9 mouse cellular contexts compared by ENCODE assay signal in genomic region chr6:84058671-84059141, GRCm38 (mm10). TPM values are rescaled to one million over a fixed set of nuclear protein-coding genes. Genes with fewer than 3 reads are reported as not detected.
A peak's percentile ranks its signal among the peaks of the same experiment; 100 is the strongest.
DNase-seq lines count a peak whose midpoint lies in the region; ATAC-seq and TF ChIP-seq lines count a peak whose summit lies in the region.
"Had no signal": no experiment of that assay in that cellular context is flagged by ENCODE, and none has a peak within 500 bp of the region (broad histone marks: within the 10 kb centered on the region; RNA-seq: fewer than 3 reads in every experiment).

No protein-coding gene starts in this region.

- peaks cover 23% of the 10 kb centered on the region in 2 experiments for H3K4me1 ChIP-seq in heart, embryonic 14.5 days (ENCODE audit: control insufficient read depth in 2 of 2, insufficient read depth in 2 of 2, low read length in 2 of 2)
- peaks cover 3% of the 10 kb centered on the region; the same call in 1 of the 2 replicates for H3K4me1 ChIP-seq in limb, embryonic 14.5 days (ENCODE audit: control insufficient read depth, insufficient read depth, low read length)

- WGBS in heart, embryonic 14.5 days: 24% methylated on average over 5 of the region's 5 CpGs
- 64% methylated on average over 5 of the region's 5 CpGs for WGBS in limb, embryonic 14.5 days

- H3K27me3 ChIP-seq in heart, embryonic 14.5 days (ENCODE audit: control insufficient read depth, insufficient read depth, low read length): no peaks in the 10 kb centered on the region
- no peaks in the 10 kb centered on the region for H3K27me3 ChIP-seq in limb, embryonic 14.5 days (ENCODE audit: control insufficient read depth, insufficient read depth, low read length)

- H3K9ac ChIP-seq in heart, embryonic 14.5 days (ENCODE audit: low read length): no peak overlapping the region
- H3K9ac ChIP-seq in limb, embryonic 14.5 days (ENCODE audit: low read depth, low read length, severe bottlenecking): no peak overlapping the region

- H3K4me2 ChIP-seq in heart, embryonic 14.5 days (ENCODE audit: low read length): peak overlapping the region; percentile 31; the same call in 1 of the 2 replicates
- H3K4me2 ChIP-seq in limb, embryonic 14.5 days (replicated peaks; ENCODE audit: low read depth, low read length, severe bottlenecking): no peak overlapping the region

- intact Hi-C loops in left cerebral cortex, postnatal 25 days (cut with DNase I): no loop called here

- peak; percentile 7 for DNase-seq in right cerebral cortex, postnatal 4 days
- no peak for DNase-seq in right cerebral cortex, adult 18-20 months
- peak; percentile 35 for DNase-seq in limb, embryonic 14.5 days (ENCODE audit: low spot score)
- DNase-seq in urinary bladder, postnatal 10 days (ENCODE audit: low spot score): no peak
- no peak for DNase-seq in spleen, adult 12 weeks (ENCODE audit: low spot score)
- DNase-seq in left cerebral cortex, postnatal 25 days (ENCODE audit: low spot score in 2 of 2): no peak

- peak overlapping the region; percentile 67 to 83 for H3K27ac ChIP-seq in heart, embryonic 14.5 days (replicated peaks in 1 of 2; ENCODE audit: control insufficient read depth in 1 of 2, insufficient read depth in 1 of 2, low read depth in 2 of 2, low read length in 2 of 2)
- H3K27ac ChIP-seq in limb, embryonic 14.5 days (replicated peaks; ENCODE audit: low read depth, low read length): no peak overlapping the region

- peak; percentile 74 for ATAC-seq in heart, embryonic 14.5 days (ENCODE audit: insufficient number of reproducible peaks, insufficient read depth, low FRiP score, low read depth)
- ATAC-seq in limb, embryonic 14.5 days (ENCODE audit: low FRiP score, low read depth): no peak
- ATAC-seq in megakaryocyte progenitor cell, adult 5-6 weeks (replicated peaks; ENCODE audit: poor library complexity): no peak

- H3K4me3 ChIP-seq in heart, embryonic 14.5 days (ENCODE audit: control insufficient read depth in 1 of 2, insufficient read depth in 1 of 2, low read depth in 1 of 2, low read length in 2 of 2): no peak overlapping the region
- H3K4me3 ChIP-seq in limb, embryonic 14.5 days (replicated peaks; ENCODE audit: low read length): no peak overlapping the region
- H3K4me3 ChIP-seq: myocyte had no signal

- H3K9me3 ChIP-seq in heart, embryonic 14.5 days (ENCODE audit: control insufficient read depth, low read length): no peaks in the 10 kb centered on the region
- no peaks in the 10 kb centered on the region for H3K9me3 ChIP-seq in limb, embryonic 14.5 days (ENCODE audit: control insufficient read depth, low read length)

- peaks cover 13% of the 10 kb centered on the region; the same call in 1 of the 2 replicates for H3K36me3 ChIP-seq in heart, embryonic 14.5 days (ENCODE audit: control insufficient read depth, insufficient read depth, low read length)
- no peaks in the 10 kb centered on the region for H3K36me3 ChIP-seq in limb, embryonic 14.5 days (ENCODE audit: control insufficient read depth, insufficient read depth, low read length)

- no peak for TF ChIP-seq POLR2A in limb, embryonic 14.5 days (IDR thresholded peaks at IDR 0.05; ENCODE audit: borderline replicate concordance, extremely low read depth, insufficient read depth, insufficient read length)

RNA-seq across cellular contexts. Expression of gene Dysf, which starts 50.3 kb away (rescaled TPM):
- 18.6 and 19.3 TPM in 2 replicates for polyA plus RNA-seq in heart, embryonic 14.5 days (2014; fragmentation: Nextera tagmentation; extraction: Ambion mirVana)
- 16.5 and 18.2 TPM in 2 replicates for polyA plus RNA-seq in limb, embryonic 14.5 days (2012; rRNA removed)
- polyA plus RNA-seq in limb, embryonic 14.5 days (2014; fragmentation: Nextera tagmentation; extraction: Ambion mirVana): 10.5 and 13.2 TPM in 2 replicates
- total RNA-seq in megakaryocyte progenitor cell, adult 5-6 weeks (2015): not detected in 2 replicates
- not detected in 2 replicates for total RNA-seq in megakaryocyte progenitor cell, adult 5-6 weeks (2017)
- 1 to 10 TPM; 3.4 TPM for total RNA-seq in left cerebral cortex, postnatal 25 days (2021)

Comparison
In these comparisons a context has a peak if more than half of its experiments do, and no peak if none do; other contexts are left out.
1. DNase-seq: peak in right cerebral cortex, postnatal 4 days (single experiment) and limb, embryonic 14.5 days (single experiment); none in right cerebral cortex, adult 18-20 months (single experiment), urinary bladder, postnatal 10 days (single experiment), spleen, adult 12 weeks (single experiment) and left cerebral cortex, postnatal 25 days (0 of 2).
2. RNA of gene Dysf, which starts 50.3 kb away (total RNA-seq): 3.4 TPM in left cerebral cortex, postnatal 25 days; not detected in megakaryocyte progenitor cell, adult 5-6 weeks; every median in the first group is over 4 times any median in the second.